Mouse (Mus musculus): ENCODE measurements around the gene Usp6nl.

Gene Usp6nl

DNA sequence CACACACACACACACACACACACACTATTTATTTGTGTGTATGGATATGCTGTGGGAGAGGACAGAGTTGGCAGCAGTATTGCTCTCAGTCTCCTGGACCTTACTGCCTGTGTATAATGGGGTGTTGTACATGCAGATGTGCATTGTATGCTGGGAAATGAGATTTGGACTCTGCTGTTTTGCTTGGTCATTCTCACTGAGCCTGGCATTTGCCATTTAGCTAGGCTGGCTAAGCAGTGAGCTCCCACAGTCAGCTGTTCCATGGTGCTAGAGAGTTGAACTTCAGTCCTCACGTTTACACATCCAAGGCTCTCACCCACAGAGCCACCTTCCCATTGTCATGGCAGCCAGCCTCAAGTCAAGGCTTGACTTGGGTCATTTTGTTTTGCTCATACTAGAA, 90.2 kb downstream of the Usp6nl start:
- DNase-seq (ENCODE audit: extremely low read depth, low read depth), result no peak

DNA sequence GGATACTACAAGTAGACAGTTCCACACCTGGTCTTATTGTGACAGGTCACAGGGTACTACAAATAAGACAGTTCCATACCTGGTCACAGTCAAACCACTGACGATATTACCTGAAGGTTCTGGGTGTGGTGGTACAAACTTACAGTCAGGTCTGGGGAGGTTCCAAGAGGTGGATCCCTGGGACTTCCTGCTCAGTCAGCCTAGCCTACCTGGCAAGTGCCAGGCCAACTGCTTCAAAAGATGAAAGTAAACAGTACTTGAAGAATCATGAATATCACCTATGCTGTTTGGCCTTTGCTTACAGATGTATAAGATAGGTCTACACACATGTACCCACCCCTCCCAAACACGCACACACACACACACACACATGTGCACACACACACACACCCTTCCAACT, 91.3 kb downstream of the Usp6nl start:
- DNase-seq (ENCODE audit: extremely low read depth, low read depth), result no peak

DNA sequence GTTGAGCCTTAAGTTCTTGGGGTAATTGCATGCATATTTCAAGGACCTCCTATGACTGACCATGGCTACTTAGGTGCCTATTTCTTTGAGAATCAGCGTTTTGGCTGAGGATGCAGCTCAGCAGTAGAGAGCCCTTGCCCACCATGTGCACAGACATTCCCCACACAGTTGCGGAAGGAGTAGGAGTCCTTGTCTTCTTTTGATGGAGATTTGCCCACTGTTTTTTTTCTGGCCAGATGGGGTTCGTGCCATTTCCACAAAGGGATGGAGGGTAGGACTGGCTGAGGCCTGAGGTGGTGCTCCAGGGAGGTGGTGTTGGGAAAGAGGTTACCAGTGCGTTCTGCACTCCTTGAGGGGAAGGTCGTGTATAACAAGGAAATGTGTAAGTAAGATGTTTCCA, 91.9 kb downstream of the Usp6nl start:
- no peak for DNase-seq (ENCODE audit: extremely low read depth, low read depth)

DNA sequence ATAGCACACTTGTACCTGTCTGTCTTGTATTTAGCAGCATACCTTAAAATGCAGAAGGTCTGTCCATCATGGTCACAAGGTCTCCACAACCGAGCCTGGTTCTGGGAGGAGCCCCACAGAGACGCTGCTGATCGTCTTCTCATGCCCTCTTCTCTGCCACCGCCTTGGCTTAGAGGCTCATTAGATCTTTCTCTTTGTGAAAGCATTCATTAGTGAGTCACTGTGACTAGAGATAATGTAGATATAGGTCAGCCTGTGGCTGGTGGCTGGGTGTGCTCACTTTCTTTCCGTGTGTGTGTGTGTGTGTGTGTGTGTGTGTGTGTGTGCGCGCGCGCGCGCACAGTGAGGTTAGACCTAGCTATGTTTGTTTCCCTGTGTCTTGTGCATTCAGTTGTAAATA, 94.7 kb downstream of the Usp6nl start:
- no peak for DNase-seq (ENCODE audit: extremely low read depth, low read depth)

DNA sequence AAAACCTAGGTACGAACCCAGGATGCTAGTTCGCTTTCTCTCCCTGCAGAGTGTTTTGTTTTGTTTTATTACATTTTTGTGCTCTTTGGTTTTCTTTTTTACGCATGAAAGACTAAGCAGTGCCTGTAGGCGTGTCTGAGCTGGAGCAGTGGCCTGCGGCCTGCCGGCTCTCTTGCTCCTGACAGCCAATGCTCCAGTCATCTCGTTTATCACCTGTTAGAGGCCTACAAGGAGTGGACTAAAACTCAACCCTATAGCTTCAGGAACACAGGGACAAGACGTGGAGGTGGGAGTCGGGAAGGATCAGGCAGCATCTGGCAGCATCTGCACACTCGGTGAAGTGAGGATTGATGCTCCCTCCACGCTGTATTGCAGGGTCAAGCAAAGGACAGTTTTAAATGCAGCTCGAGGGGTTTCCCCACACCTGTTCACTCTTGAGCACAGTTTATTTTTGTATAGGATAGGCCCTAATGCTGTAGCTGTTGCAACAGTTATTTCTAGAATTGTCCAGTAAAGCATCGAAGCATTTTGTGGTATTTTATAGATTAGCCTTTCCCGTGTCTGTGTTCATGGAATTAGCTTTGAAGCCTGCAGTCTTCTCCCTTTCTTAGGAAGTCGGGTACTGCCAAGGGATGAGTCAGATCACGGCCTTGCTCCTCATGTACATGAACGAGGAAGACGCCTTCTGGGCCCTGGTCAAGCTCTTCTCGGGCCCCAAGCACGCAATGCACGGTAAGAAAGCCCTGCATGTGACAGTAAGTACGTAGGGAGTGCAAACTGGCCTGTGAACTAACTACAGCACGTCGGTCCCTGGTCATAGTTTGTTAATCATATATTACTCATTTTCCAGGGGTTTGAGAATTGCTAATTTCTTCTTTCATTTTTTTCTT, 101.4 kb downstream of the Usp6nl start:
- DNase-seq (ENCODE audit: extremely low read depth, low read depth), result no peak

DNA sequence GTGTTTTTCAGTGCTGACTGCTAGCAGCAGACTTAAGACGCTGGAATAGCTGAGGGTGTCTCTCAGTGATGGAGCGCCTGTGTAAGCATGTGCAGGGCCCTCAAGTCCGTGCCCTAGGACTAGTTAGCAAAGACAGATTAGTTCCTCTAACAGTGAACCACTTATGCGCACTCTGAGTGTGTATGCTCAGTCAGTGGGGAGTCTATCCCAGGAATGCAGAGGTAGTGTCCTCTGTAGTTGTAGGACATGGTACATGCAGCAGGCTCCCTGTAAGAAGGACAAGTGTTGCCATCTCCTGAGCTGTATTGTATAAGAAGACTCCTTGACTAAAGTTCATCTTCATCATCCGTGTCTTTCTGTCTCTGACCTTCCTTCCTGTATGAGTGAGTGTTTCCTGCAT, 102.4 kb downstream of the Usp6nl start:
- no peak for DNase-seq (ENCODE audit: extremely low read depth, low read depth)

DNA sequence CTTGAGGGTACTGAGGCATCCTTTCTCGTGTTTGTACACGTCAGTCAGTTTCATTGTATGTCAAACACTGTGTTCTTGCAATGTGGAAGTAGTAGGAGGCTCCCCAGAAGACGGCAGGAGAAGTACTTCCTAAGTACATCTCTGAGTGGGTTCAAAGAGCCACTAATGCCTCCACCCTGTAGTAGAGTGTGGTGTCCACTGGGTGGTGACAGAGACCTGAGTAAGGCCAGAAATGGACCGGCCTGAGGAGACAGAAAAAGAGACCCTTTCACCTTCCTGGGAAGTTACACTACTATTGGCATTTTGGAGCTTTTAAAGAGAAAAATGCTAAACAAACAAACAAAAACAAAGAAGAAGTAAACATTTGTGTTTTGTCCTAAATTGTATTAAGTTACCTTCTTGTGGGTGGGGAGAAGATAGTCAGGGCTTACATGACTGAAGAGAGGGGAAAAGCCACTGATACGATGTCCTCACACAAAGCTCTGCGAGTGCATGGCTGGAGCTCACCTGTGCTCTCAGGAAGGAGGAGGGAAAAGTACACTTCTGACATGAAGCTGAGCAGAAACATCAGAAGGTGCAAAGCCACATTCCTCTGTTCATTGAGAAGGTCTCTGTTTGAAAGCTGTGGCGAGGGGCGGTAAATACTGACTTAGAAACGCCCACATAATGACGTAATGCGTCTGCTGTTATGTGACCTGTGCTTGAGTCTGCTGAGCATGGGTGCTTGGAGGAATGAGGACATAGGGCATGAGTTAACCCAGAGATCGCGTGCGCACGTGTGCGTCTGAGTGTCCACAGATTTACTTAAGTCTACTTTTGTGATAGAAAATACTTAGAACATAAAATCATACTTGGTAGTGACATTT, 113.9 kb downstream of the Usp6nl start:
- DNase-seq (ENCODE audit: extremely low read depth, low read depth), result no peak

DNA sequence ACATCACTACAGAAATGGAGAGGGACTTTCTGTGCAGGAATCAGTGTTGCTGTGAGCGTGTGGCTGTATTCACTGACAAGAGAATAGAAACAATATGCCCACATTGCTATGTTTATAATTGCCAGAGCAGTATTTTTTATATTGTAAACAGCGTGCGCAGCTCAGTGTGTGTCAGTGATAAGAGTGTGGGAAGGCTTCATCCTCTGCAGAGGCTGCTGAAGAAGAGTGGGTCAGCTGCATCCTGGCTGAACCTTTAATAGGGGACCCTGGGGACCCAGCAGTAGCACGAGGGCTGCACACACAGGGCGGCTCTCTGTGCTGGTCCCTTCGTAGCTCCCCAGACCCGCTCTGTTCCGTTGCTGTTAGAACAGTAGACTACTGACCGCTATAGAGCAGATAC, 119.2 kb downstream of the Usp6nl start:
- no peak for DNase-seq (ENCODE audit: extremely low read depth, low read depth)

DNA sequence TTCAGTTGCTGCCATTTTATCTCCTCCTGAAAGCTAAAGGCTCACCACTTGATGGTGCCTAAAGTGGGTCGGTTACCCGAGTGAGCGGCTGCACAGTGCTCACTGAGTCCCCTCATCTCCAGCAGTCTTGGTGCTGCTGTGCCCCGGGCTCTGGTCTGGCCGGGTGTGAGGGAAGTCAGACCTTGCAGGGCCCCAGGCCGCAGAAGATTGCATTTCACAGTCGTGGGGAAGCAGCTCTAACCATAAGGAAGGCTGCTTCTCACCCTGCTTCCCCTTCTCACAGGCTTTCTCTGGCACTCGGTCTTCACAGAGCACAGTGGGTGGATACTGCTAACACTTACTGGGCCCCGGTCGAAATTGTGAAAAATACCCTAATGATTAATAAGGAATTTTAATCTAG, 119.8 kb downstream of the Usp6nl start:
- no peak for DNase-seq (ENCODE audit: extremely low read depth, low read depth)

DNA sequence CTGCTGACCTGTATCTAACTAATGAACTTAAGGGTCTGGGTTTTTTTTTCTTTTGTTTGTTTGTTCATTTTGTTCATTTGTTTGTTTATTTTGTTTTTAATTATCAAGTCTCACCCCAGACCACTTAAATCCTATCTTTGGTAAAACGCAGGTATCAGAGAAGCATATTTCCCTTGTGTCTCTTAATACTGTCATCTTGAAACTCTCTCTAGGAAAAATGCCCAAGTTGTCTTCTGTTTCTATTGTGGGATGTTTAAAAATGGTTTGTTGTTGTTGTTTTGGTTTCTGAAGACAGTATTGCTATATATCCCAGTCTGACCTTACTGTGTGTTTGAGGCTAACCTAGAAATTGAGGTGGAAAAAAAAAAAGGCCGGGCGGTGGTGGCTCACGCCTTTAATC, 121.5 kb downstream of the Usp6nl start:
- DNase-seq (ENCODE audit: extremely low read depth, low read depth), result no peak

DNA sequence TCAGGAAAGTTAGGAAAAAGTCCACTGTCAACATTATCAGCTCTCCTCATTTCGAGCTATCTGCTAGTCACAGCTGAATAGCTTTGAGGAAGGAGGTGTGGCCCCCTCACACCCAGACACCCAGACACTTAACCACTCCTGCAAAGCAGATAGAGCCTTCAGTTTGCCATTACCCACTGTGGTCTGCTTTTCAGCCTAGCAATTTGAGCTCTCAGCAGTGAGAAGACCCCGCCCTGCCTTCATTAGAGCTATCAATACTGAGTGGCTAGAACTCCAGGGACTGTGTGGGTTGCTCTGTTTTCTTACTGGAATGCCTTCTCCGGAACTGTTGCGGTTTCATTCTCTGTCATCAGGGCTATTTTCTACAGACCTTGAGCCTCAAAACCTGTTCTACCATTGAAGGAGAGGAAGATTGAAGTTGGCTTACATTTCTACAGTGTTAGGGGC, 122.3 kb downstream of the Usp6nl start:
- DNase-seq (ENCODE audit: extremely low read depth, low read depth), result peak; percentile 74

DNA sequence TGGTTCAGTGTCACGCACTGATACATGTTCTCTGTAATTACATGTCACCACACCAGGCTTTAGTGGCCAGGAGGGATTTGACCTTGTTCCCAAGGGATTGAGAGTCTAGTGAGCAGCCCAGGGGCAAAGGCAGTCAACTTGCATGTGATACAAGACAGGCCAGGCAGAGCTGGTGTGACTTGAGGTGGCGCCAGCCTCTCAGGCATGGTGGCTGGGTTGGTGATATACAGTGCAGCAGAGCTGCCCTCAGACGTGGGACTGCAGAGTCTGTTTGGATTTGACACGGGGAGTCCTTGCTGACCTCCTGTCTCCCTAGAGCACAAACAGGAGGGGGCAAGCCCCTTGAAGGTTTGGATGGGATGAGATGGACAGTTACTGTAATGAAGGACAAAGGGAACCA, 123.4 kb downstream of the Usp6nl start:
- no peak for DNase-seq (ENCODE audit: extremely low read depth, low read depth)

DNA sequence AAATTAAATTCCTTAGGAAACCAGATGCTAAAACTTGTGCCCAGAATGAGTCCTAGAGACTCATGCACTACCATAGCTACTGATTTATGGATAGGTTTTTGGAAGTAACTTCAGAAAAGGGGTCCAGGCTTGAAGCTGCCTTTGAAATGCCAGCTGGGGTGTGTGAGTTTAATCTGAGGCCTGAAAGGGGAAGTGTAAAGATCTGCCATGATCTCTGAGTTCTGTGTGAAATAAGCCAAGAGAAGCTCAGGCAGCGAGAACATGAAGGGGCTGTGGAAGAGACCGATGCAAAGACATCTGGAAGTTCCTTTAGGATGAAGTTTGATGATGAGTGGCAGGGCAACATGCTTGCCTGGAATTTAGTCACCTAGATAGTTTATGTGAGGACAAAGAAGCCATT, 126.4 kb downstream of the Usp6nl start:
- peak; percentile 25 for DNase-seq (ENCODE audit: extremely low read depth, low read depth)

DNA sequence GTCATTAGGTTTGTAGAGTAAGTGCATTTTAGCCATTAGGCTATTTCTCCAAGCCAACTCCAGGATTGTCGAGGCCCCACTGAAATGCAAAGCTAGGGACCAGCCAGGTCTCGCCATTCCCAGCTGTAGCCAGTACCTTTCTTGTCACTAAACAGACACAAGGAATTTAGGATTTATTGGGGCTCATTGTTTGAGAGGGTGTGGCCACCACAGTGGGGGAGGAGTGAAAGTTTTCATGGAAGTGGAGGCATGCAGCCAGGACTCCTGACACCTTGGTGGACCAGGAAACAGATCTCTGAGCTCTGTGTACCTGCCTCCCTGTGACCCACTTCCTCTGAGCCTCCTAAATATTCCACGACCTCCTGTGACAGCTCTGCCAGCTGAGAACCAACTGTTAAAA, 127.2 kb downstream of the Usp6nl start:
- no peak for DNase-seq (ENCODE audit: extremely low read depth, low read depth)

DNA sequence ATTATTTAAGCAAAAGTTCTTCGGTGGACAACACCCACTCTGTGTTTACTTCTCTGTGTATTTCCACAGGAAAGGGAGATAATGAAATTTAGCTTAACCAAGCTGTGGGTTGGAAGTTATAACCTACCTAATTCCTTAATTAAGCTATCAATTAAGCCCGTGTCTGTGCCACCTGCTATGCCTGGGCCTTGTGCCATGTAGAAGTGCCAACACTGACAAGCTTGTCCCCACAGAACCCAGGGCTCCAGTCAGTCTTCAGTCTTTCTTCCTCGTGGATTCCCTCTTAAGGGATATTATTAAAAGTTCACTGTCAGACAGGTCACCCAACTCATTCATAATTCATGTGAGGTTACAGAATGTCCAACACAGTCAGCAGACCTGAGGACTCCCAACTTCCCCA, 128.1 kb downstream of the Usp6nl start:
- no peak for DNase-seq (ENCODE audit: extremely low read depth, low read depth)

DNA sequence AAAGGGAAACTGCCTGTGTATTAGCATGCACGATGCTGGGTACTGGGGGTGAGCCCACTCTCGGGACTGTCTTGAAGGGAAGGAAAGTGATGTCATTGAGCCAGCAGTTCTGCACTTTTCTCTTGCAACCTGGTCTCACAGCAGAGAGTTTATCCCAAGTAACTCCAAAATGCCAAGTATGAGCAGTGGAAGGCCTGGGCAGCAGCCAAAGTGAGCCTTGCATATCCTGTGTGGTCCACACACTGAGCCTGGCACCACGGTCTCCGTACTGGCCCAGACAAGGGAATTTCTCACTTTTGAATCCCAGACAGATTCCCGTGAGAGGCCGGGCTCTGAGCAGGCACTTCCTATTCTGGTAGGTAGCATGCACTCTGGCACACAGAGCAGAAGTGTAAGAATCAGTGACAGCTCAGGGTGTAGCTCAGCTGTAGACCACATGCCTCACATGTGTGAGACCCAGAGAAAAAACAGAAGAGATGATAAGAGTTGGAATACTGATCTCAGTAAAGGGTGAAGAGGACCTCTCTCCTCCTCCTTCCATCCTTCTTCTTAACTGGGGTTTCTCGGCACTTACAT, 132.6 kb downstream of the Usp6nl start:
- no peak for DNase-seq (ENCODE audit: extremely low read depth, low read depth)

DNA sequence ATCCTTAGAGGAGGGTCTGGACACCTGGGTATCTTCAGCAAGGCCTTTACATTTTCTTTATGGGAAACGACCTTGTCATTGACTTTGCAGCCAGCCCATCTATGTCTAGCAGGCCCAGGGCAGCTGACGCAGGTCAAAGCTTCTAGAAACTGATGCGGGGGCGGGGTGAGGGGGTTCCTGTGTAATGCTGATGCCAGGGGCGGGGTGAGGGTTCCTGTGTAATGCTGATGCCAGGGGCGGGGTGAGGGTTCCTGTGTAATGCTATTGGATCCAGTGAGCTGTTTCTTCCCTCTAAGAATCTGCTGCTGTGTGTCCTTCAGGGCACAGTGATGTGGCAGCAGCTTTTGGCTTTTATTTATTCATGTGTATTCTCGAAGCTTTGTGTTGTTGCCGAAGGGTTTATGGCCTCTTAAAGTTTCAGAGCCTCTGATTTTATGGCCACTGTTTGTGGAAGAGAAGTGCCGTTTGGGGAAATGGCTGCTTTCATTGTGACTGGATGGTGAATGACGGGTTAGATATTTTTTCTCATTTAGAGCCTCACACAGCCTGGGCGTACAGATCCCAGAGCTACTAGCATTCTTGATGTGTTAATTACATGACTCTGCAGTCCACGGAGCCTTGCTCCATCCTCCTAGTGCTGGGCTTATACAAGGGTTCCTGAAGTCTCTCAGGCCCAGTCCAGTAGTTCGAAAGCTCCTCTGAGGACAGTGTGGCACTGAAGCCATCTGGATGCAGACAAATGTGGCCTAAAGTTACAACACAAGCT, 137.0 kb downstream of the Usp6nl start:
- no peak for DNase-seq (ENCODE audit: extremely low read depth, low read depth)

DNA sequence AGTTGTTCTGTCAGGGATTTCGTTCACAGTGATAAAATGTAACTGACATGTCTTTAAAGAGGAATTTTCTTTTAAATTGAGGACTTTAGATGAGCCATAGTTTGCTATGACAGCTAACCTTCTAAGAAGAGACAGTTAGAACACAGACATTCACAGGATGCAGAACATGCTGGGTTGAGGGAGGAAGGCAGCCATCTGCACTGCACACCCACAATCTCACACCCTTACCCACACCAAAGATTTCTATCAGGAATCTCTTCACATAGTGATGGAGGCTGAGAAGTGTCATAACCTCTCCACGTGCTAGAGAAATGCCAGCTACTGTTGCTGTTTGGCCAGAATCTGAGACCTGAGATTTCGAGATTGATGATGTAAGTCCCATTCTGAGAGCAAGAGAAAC, 139.8 kb downstream of the Usp6nl start:
- no peak for DNase-seq (ENCODE audit: extremely low read depth, low read depth)

DNA sequence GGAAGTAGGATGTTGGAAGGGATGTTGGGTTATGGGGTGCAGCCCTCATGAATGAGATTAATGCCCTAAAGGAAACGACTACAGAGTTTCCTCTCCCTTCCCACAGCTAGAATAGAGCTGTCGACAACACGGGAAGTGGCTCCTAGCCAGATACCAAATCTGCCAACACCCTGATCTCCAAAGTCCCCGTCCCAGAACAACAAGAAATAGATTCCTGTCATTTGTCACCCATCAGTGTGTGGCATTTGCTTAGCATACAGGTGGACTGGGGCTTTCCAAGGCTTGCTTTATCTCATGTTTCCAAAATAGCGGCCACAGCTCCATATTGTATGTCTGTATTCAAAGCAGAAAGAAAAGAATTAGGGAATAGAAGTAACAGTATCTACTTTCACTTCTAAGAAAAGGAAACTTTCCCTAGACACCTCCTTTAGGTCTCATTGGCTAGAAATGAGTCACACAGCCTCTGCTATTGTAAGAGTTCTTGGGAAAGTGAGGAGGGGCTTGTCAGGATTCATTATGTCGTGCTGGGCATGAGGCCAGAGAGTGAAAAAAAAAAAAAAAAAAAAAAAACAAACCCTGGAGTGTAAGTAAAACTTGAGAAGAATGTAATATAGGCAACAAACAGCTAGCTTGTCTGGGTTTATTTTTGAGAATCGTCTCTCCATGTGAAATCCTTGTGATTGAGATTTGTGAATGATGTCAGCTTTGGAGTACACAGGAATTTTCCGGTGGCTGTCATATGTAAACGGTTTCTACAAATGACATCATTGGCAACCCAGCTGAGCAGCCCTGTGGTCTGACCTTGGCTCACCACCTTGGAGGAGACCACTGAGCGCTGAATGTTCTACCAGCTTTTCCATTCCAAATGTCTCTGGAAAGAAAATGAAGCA, 141.6 kb downstream of the Usp6nl start:
- no peak for DNase-seq (ENCODE audit: extremely low read depth, low read depth)

DNA sequence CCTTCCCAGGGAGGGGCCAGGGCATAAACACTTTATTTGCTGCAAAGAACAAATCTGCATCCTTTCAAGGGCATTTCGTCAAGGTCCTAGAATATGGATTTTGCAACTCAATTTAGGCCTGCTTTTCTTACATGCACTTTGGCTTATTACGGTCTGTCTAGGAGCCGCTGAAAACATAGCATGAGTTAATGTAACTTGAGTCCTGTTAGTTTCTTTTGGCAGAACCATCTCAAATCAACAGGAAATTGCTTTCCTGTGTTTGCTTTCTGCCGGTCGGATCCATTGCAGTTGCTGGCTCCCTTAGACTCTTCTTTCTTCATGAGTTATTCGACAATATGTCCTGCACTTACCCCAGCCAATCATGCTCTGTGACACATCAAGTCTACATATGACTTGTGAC, 143.9 kb downstream of the Usp6nl start:
- DNase-seq (ENCODE audit: extremely low read depth, low read depth), result no peak

All from MEL-GATA-1-ER (cell line).